Mouse (Mus musculus) embryo, embryonic 11.5 days (tissue): Measurements from ENCODE around the gene Gm10401.
"Not testable (repeated sequence)": the region's sequence is repeated elsewhere in the genome, so short reads cannot be mapped to it uniquely, and the experiment has no call there.

Experiments used
- DNase-seq: peaks from one replicate; pipeline ENCODE4 v3.0.0-alpha.2; 2012; ENCODE audit warnings: low read depth, low spot score

The Gm10401 gene

GRCm38 (mm10) chr5:115118961-115119570 lies 21.0 kb upstream of the Gm10401 start, which contains the start of gene Acads:
Gene Acads, minus strand, starts transcription at chr5:115119346.
- DNase-seq: peak; percentile 59

GRCm38 (mm10) chr5:115117467-115117866 lies 19.4 kb upstream of the Gm10401 start:
- no peak for DNase-seq

- DNase-seq: no peak
These were observed 18.3 kb upstream of the Gm10401 start for GRCm38 (mm10) chr5:115116426-115116825.

- no peak for DNase-seq
These were observed 16.4 kb upstream of the Gm10401 start for GRCm38 (mm10) chr5:115114501-115114900.

- no peak for DNase-seq
These were observed 15.1 kb upstream of the Gm10401 start for GRCm38 (mm10) chr5:115113244-115113643.

GRCm38 (mm10) chr5:115111156-115111555 lies 13.1 kb upstream of the Gm10401 start:
- DNase-seq: no peak

GRCm38 (mm10) chr5:115103253-115103652 lies 5.2 kb upstream of the Gm10401 start:
- not testable (repeated sequence) for DNase-seq

- DNase-seq: no peak
These were observed 4.1 kb upstream of the Gm10401 start for GRCm38 (mm10) chr5:115102231-115102630.

GRCm38 (mm10) chr5:115100473-115100872 lies 2.4 kb upstream of the Gm10401 start:
- DNase-seq: no peak

- no peak for DNase-seq
These were observed 1.9 kb upstream of the Gm10401 start for GRCm38 (mm10) chr5:115099991-115100390.

GRCm38 (mm10) chr5:115099530-115099929 lies 1.4 kb upstream of the Gm10401 start:
- DNase-seq: no peak

GRCm38 (mm10) chr5:115091776-115092175 lies 6.3 kb downstream of the Gm10401 start:
- no peak for DNase-seq

- DNase-seq: no peak
These were observed 7.1 kb downstream of the Gm10401 start for GRCm38 (mm10) chr5:115091015-115091414.

- DNase-seq: no peak
These were observed 8.4 kb downstream of the Gm10401 start for GRCm38 (mm10) chr5:115089592-115090268.

- no peak for DNase-seq
These were observed 12.4 kb downstream of the Gm10401 start for GRCm38 (mm10) chr5:115085675-115086074.

- no peak for DNase-seq
These were observed 14.6 kb downstream of the Gm10401 start for GRCm38 (mm10) chr5:115083492-115083891.

- no peak for DNase-seq
These were observed 16.5 kb downstream of the Gm10401 start for GRCm38 (mm10) chr5:115081636-115082035.

- DNase-seq: peak; percentile 40
These were observed 21.8 kb downstream of the Gm10401 start for GRCm38 (mm10) chr5:115076144-115076901.

GRCm38 (mm10) chr5:115074749-115075148 lies 23.3 kb downstream of the Gm10401 start:
- DNase-seq: no peak

GRCm38 (mm10) chr5:115073306-115073705 lies 24.8 kb downstream of the Gm10401 start:
- DNase-seq: not testable (repeated sequence)

GRCm38 (mm10) chr5:115072143-115072542 lies 26.0 kb downstream of the Gm10401 start:
- DNase-seq: no peak

- DNase-seq: no peak
These were observed 26.8 kb downstream of the Gm10401 start for GRCm38 (mm10) chr5:115071096-115071901.
